Mouse (Mus musculus) heart, postnatal 0 days (tissue): ENCODE measurements around the gene Fam168a. TPM values are rescaled to one million over a fixed set of nuclear protein-coding genes. Genes with fewer than 3 reads are reported as not detected.

Source experiments
- ATAC-seq: fragments of 200-750 bp; cut with Nextera tagmentation; 2 replicates; pipeline ENCODE4 v1.8.0; 2017; ENCODE audit warnings: low read depth, moderate number of reproducible peaks, moderate library complexity; ENCODE audit not compliant: insufficient read depth
- DNase-seq: peaks from one replicate; pipeline ENCODE4 v3.0.0-alpha.2; 2016; ENCODE audit warnings: low spot score
- H3K27ac ChIP-seq: fragments of 300-500 bp; sonication (generic); 2 replicates; pipeline ENCODE4 v1.5.1; 2014; ENCODE audit warnings: low read depth, mild to moderate bottlenecking
- H3K27me3 ChIP-seq: fragments of 300-500 bp; sonication (generic); 2 replicates; pipeline ENCODE4 v1.6.1; 2014; ENCODE audit warnings: low read length, mixed read lengths; ENCODE audit not compliant: control insufficient read depth, insufficient read depth
- H3K36me3 ChIP-seq: fragments of 300-500 bp; sonication (generic); replicated peaks from 2 replicates; pipeline ENCODE4 v1.6.1; 2014; ENCODE audit warnings: low read length, mixed read lengths; ENCODE audit not compliant: control insufficient read depth, insufficient read depth
- H3K4me1 ChIP-seq: fragments of 300-500 bp; sonication (generic); 2 replicates; pipeline ENCODE4 v1.6.1; 2014; ENCODE audit warnings: antibody characterized with exemption; ENCODE audit not compliant: control insufficient read depth, insufficient read depth
- H3K4me2 ChIP-seq: fragments of 300-500 bp; sonication (generic); 2 replicates; pipeline ENCODE4 v1.6.1; 2014; ENCODE audit warnings: low read depth, mild to moderate bottlenecking, low read length, moderate library complexity
- H3K4me3 ChIP-seq: fragments of 300-500 bp; sonication (generic); 2 replicates; pipeline ENCODE4 v1.5.1; 2014; ENCODE audit warnings: low read depth, low read length
- H3K9ac ChIP-seq: fragments of 300-500 bp; sonication (generic); replicated peaks from 2 replicates; pipeline ENCODE4 v1.6.1; 2014; ENCODE audit warnings: low read depth, low read length, mixed read lengths
- H3K9me3 ChIP-seq: fragments of 300-500 bp; sonication (generic); replicated peaks from 2 replicates; pipeline ENCODE4 v1.6.1; 2016; ENCODE audit warnings: low read length; ENCODE audit not compliant: control insufficient read depth
- CTCF ChIP-seq: IDR thresholded peaks from 2 replicates; pipeline ENCODE4 v1.5.1; 2016; ENCODE audit warnings: antibody characterized with exemption, control low read depth, low read depth
- EP300 ChIP-seq: IDR thresholded peaks from 2 replicates; pipeline ENCODE4 v1.6.1; 2016; ENCODE audit warnings: antibody characterized with exemption, low read depth
- WGBS: fragments of 180-500 bp; shearing (Covaris S2); extraction: QIAGEN DNeasy Blood & Tissue Kit; methylation state at CpG from one replicate; pipeline ENCODE4 v1.1.7; 2014; 5-methylcytosine and 5-hydroxymethylcytosine counted together
- polyA plus RNA-seq: library from polyadenylated mRNA; unstranded; fragments of >200 nt; fragmentation: Nextera tagmentation; extraction: Ambion mirVana; gene quantifications from 2 replicates; pipeline ENCODE4 v1.2.1, GENCODE M21; 2015
- total RNA-seq: library from RNA; depleted of rRNA; stranded (reverse); fragments of >200 nt; gene quantifications from 2 replicates; pipeline ENCODE4 v1.2.3, GENCODE M21; 2014; ENCODE audit warnings: low replicate concordance

Fam168a gene
- total and polyA plus RNA-seq, 2 experiments from 2014 or later = 20.0 to 29.0 TPM

GRCm38 (mm10) chr7:100785426-100785825, 79.0 kb downstream of the Fam168a start:
- Histone ChIP-seq H3K9ac (no peak overlapping the region), H3K27ac (no peak overlapping the region), H3K36me3 (no peaks in the 10 kb centered on the region), H3K9me3 (no peaks in the 10 kb centered on the region), H3K4me3 (no peak overlapping the region), H3K4me2 (no peak overlapping the region), H3K27me3 (no peaks in the 10 kb centered on the region), H3K4me1 (no peaks in the 10 kb centered on the region)
- no peak for TF ChIP-seq EP300
- TF ChIP-seq CTCF = no peak
- DNase-seq = no peak
- no peak for ATAC-seq
- WGBS = 77% methylated on average over 4 of the region's 4 CpGs

- no peak overlapping the region for H3K27ac ChIP-seq
- DNase-seq = no peak
- no peak for ATAC-seq
- H3K9me3 ChIP-seq = no peaks in the 10 kb centered on the region
- no peak overlapping the region for H3K9ac ChIP-seq
- no peaks in the 10 kb centered on the region for H3K36me3 ChIP-seq
- H3K4me1 ChIP-seq = no peaks in the 10 kb centered on the region
- WGBS = 51% methylated on average over 1 of the region's 1 CpGs
- no peak overlapping the region for H3K4me2 ChIP-seq
- no peak overlapping the region for H3K4me3 ChIP-seq
- TF ChIP-seq EP300 (no peak), CTCF (no peak)
- no peaks in the 10 kb centered on the region for H3K27me3 ChIP-seq
Observed at GRCm38 (mm10) chr7:100786078-100786477, 79.6 kb downstream of the Fam168a start.

GRCm38 (mm10) chr7:100788291-100788690, 81.9 kb downstream of the Fam168a start:
- TF ChIP-seq CTCF = no peak
- TF ChIP-seq EP300 = no peak
- 47% methylated on average over 1 of the region's 1 CpGs for WGBS
- H3K27ac ChIP-seq = no peak overlapping the region

GRCm38 (mm10) chr7:100798810-100799209, 92.4 kb downstream of the Fam168a start:
- no peaks in the 10 kb centered on the region for H3K36me3 ChIP-seq
- no peak overlapping the region for H3K9ac ChIP-seq
- DNase-seq (peak; percentile 53), ATAC-seq (peak; percentile 51; the same call in 1 of the 2 replicates)
- no peak overlapping the region for H3K4me3 ChIP-seq
- WGBS = 27% methylated on average over 3 of the region's 3 CpGs
- H3K4me1 ChIP-seq = 0 out of 2 replicates have a peak, but pooled peaks cover 6% of the 10 kb centered on the region
- H3K9me3 ChIP-seq = no peaks in the 10 kb centered on the region
- H3K27ac ChIP-seq = no peak overlapping the region
- no peak overlapping the region for H3K4me2 ChIP-seq
- H3K27me3 ChIP-seq = no peaks in the 10 kb centered on the region
- TF ChIP-seq EP300 (no peak), CTCF (peak; percentile 69)

More at GRCm38 (mm10) chr7:100788291-100788690, 81.9 kb downstream of the Fam168a start:
- ATAC-seq = no peak
- Histone ChIP-seq H3K36me3 (no peaks in the 10 kb centered on the region), H3K4me2 (no peak overlapping the region), H3K4me3 (no peak overlapping the region), H3K9me3 (no peaks in the 10 kb centered on the region), H3K9ac (no peak overlapping the region), H3K27me3 (no peaks in the 10 kb centered on the region), H3K4me1 (no peaks in the 10 kb centered on the region)
- peak; percentile 21 for DNase-seq

- no peaks in the 10 kb centered on the region for H3K27me3 ChIP-seq
- no peak for ATAC-seq
- WGBS = 81% methylated on average over 2 of the region's 2 CpGs
- no peak overlapping the region for H3K9ac ChIP-seq
- H3K4me2 ChIP-seq = no peak overlapping the region
- H3K4me1 ChIP-seq = peaks cover 16% of the 10 kb centered on the region; the same call in 1 of the 2 replicates
- no peak for TF ChIP-seq EP300
- H3K4me3 ChIP-seq = no peak overlapping the region
- H3K9me3 ChIP-seq = no peaks in the 10 kb centered on the region
- no peak for DNase-seq
- no peak overlapping the region for H3K27ac ChIP-seq
- H3K36me3 ChIP-seq = no peaks in the 10 kb centered on the region
Observed at GRCm38 (mm10) chr7:100805391-100805790, 99.0 kb downstream of the Fam168a start.

GRCm38 (mm10) chr7:100811912-100812311, 105.5 kb downstream of the Fam168a start:
- Histone ChIP-seq H3K36me3 (no peaks in the 10 kb centered on the region), H3K4me1 (peaks cover 13% of the 10 kb centered on the region), H3K27ac (no peak overlapping the region), H3K4me2 (no peak overlapping the region), H3K9ac (no peak overlapping the region), H3K27me3 (no peaks in the 10 kb centered on the region), H3K4me3 (no peak overlapping the region), H3K9me3 (no peaks in the 10 kb centered on the region)
- no peak for TF ChIP-seq EP300
- TF ChIP-seq CTCF = no peak
- 64% methylated on average over 5 of the region's 5 CpGs for WGBS
- DNase-seq (no peak), ATAC-seq (no peak)
